Mouse (Mus musculus) limb, embryonic 10.5 days (tissue): ENCODE data around the gene Fbln5. TPM values are rescaled to one million over a fixed set of nuclear protein-coding genes. Genes with fewer than 3 reads are reported as not detected.

Experiments used
- DNase-seq: peaks from one replicate; pipeline ENCODE4 v3.0.0-alpha.2; 2017; ENCODE audit warnings: low spot score
- H3K27ac ChIP-seq: fragments of 300-500 bp; sonication (generic); 2 replicates; pipeline ENCODE4 v1.5.1; 2016; ENCODE audit warnings: mild to moderate bottlenecking
- H3K27me3 ChIP-seq: fragments of 300-500 bp; sonication (generic); 2 replicates; pipeline ENCODE4 v1.6.1; 2016; ENCODE audit warnings: low read depth, mild to moderate bottlenecking; ENCODE audit not compliant: poor library complexity, severe bottlenecking
- H3K36me3 ChIP-seq: fragments of 300-500 bp; sonication (generic); 2 replicates; pipeline ENCODE4 v1.6.1; 2016; ENCODE audit warnings: mild to moderate bottlenecking, moderate library complexity
- H3K4me1 ChIP-seq: fragments of 300-500 bp; sonication (generic); 2 replicates; pipeline ENCODE4 v1.6.1; 2016
- H3K4me3 ChIP-seq: fragments of 300-500 bp; sonication (generic); 2 replicates; pipeline ENCODE4 v1.5.1; 2016; ENCODE audit warnings: mild to moderate bottlenecking, moderate library complexity
- H3K9me3 ChIP-seq: fragments of 300-500 bp; sonication (generic); replicated peaks from 2 replicates; pipeline ENCODE4 v1.6.1; 2016; ENCODE audit warnings: mild to moderate bottlenecking
- WGBS: fragments of 180-500 bp; shearing (Covaris S2); methylation state at CpG from one replicate; pipeline ENCODE4 v1.1.7; 2016; 5-methylcytosine and 5-hydroxymethylcytosine counted together
- polyA plus RNA-seq: library from polyadenylated mRNA; unstranded; fragments of >200 nt; fragmentation: Nextera tagmentation; extraction: Ambion mirVana; gene quantifications from 2 replicates; pipeline ENCODE4 v1.2.1, GENCODE M21; 2016

The Fbln5 gene
- polyA plus RNA-seq = 10.5 and 16.1 TPM in 2 replicates

DNA sequence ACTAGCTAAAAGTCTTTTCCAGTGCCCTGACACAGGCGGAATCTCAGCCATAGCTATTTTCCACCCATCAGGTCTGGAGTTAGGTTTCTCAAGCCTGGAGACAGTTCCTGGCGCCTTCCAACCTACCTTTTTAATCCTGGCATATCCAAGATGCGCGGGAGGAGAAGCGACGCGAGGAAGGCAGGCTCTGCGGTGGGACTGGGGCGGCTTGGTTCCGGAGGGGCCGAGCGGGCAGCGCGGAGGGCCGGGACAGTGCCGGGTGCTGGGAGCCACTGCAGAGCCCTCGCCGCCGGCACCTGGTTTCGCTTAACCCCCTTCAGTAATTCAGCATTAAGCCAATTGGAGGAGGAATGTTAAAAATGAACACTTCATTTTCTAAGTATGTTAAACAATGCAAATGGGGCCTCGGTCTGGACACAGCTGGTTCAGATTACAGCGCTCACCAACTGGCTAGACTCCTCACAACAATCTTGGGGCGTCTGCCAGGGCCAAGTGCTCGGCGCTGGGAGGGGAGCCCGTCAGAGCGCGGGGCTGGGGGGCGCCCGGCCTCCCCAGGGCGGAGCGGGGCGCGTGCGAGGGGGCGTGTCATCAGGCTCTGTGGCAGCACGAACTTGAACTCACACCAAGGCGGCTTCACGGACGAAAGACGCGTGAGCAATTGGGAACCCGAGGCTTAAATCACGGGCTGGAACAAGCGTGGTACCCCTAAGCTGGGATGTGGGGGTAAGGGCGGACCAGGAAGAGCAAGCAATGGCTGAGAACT lies at the start of gene Fbln5:
Gene Fbln5 (minus strand): TSS at position 448 of the 763 bp plus-strand sequence.
- DNase-seq = peak; percentile 83
- no peaks in the 10 kb centered on the region for H3K36me3 ChIP-seq

DNA sequence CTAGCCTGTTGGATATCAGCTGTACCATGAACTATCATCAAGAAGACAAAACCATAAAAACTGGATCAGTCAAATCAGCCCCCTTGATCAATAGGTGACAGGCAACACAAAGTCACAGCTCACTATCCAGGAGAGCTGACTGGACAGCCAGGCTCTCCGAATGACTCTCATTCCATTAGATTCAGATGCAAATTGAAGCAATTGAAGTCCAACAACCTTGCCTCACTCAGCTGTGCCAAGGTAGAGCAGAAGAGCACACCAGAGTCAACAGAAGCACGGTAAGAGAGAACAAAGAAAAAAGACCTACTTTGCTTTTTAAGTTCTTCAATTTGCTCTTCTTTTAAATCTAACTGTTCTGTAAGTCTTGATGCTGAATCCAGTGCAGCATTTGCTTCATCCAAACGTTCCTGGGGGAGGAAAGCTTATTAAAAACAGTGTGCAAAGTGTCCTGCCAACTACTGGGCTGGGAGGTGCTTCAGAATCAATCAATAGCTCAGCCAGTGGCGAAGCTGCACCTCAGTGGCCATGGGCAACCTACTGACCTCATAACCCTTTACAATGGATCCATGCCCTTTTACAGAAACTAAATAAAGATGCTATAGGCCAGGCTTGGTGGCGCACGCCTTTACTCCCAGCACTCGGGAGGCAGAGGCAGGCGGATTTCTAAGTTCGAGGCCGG lies 43.6 kb upstream of the Fbln5 start:
- Histone ChIP-seq H3K27me3 (no peaks in the 10 kb centered on the region), H3K36me3 (peaks cover 52% of the 10 kb centered on the region), H3K4me1 (no peaks in the 10 kb centered on the region), H3K9me3 (no peaks in the 10 kb centered on the region), H3K27ac (no peak overlapping the region), H3K4me3 (no peak overlapping the region)
- DNase-seq = no peak
- 88% methylated on average over 10 of the region's 10 CpGs for WGBS

More for the DNA sequence above, at the start of gene Fbln5:
- Histone ChIP-seq H3K27me3 (no peaks in the 10 kb centered on the region; the same call in 1 of the 2 replicates), H3K4me3 (peak within 1 kb of the TSS; percentile 60), H3K27ac (peak within 1 kb of the TSS; percentile 88), H3K9me3 (no peaks in the 10 kb centered on the region), H3K4me1 (peaks cover 40% of the 10 kb centered on the region)
- WGBS = 1% methylated on average over 46 of the region's 46 CpGs

DNA sequence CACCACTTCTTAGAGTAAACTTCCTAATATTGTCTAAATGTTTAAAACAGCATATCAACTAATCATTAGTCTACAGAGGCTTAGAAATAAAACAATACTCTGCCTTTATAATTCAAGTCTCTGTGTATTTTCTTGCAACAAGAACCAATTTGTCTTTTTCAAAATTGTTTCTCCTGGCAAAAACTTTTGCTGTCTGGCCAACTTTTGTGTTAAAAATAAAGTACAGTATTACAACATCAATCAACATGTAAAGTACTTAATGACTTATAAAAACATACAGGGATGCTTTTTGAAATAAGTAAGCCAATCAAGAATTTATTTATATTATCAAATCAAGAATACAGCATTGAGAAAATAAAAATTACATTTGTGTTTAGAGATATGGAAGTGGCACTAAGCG lies 41.4 kb upstream of the Fbln5 start:
- Histone ChIP-seq H3K4me3 (no peak overlapping the region), H3K9me3 (no peaks in the 10 kb centered on the region), H3K36me3 (peaks cover 34% of the 10 kb centered on the region), H3K4me1 (no peaks in the 10 kb centered on the region), H3K27ac (no peak overlapping the region), H3K27me3 (no peaks in the 10 kb centered on the region)
- no peak for DNase-seq
- WGBS = 91% methylated on average over 1 of the region's 1 CpGs

DNA sequence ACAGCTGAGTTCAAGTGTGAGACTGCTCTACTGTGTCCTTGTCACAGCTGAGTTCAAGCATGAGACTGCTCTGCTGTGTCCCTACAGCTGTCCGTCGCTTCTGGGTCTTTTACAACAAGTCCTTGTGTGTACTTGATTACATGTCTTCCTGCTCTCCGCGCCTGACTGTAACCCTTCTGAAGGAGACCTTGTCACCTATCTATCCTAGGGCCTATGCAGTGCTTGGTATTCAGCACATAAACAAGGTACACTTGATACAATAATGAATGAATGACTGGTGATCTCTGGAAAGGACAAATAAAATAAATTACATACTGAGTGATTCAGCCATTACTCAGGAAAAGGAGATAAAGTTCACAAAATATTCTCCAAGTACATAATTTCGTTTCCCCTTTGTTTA lies 39.2 kb upstream of the Fbln5 start:
- WGBS = 91% methylated on average over 5 of the region's 5 CpGs
- Histone ChIP-seq H3K9me3 (no peaks in the 10 kb centered on the region), H3K4me1 (no peaks in the 10 kb centered on the region), H3K27ac (no peak overlapping the region), H3K27me3 (no peaks in the 10 kb centered on the region), H3K36me3 (peaks cover 34% of the 10 kb centered on the region), H3K4me3 (no peak overlapping the region)
- no peak for DNase-seq

DNA sequence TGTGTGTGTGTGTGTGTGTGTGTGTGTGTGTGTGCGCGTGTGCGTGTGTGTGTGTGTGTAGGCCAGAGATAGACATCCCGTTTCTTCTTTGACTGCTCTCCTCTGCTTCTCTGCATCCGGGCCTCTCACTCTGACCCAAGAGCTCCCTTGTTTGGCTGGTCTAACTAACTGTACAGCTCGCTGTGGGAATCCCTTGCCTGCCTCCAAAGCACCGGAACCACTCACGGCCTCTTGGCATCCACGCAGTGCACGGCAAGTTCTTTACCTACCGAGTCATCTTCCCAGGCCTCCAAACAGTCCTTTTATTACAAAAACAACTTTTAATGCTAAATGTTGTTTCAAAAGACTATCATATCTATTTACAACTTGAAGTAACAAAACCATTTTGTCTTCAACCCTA lies 35.5 kb upstream of the Fbln5 start:
- no peak for DNase-seq
- H3K27ac ChIP-seq = no peak overlapping the region
- no peak overlapping the region for H3K4me3 ChIP-seq
- H3K9me3 ChIP-seq = no peaks in the 10 kb centered on the region
- WGBS = 92% methylated on average over 11 of the region's 11 CpGs
- peaks cover 13% of the 10 kb centered on the region for H3K36me3 ChIP-seq
- H3K4me1 ChIP-seq = no peaks in the 10 kb centered on the region
- no peaks in the 10 kb centered on the region for H3K27me3 ChIP-seq

DNA sequence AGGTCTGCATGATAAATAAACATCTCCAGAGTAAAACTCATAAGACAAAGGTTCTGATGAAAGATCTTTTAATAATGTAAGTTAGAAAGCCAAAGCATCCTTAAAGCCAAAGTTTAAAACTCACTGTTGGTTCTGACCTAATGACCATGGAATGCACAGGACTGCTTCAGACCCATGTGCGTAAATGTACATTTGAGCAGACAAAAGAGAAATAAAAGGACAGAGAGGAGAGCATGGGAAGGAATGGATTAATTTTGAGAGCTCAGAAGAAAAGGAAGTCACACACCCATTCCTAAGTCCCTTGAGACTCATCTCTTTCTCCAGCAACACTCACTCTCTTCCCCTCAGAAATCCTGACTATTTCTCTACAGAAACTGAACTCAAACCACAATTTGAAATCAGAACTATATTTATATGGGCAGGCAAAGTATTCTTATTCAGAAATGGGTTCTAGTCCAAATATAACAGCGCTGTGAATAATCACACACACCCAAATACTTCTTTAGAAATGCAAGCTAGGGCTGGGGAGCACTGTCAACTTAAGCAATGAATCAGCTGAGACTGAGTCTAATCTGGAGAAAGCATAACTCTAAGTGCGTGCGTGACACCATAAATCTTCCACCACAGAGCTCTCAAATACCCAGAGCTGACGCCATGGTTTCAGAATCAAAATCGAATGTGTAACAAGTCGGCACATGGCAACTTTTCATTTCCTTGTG lies 33.1 kb upstream of the Fbln5 start:
- Histone ChIP-seq H3K4me3 (no peak overlapping the region), H3K27ac (no peak overlapping the region), H3K27me3 (no peaks in the 10 kb centered on the region), H3K4me1 (no peaks in the 10 kb centered on the region), H3K36me3 (peaks cover 13% of the 10 kb centered on the region), H3K9me3 (no peaks in the 10 kb centered on the region)
- DNase-seq = no peak
- WGBS = 93% methylated on average over 7 of the region's 7 CpGs

DNA sequence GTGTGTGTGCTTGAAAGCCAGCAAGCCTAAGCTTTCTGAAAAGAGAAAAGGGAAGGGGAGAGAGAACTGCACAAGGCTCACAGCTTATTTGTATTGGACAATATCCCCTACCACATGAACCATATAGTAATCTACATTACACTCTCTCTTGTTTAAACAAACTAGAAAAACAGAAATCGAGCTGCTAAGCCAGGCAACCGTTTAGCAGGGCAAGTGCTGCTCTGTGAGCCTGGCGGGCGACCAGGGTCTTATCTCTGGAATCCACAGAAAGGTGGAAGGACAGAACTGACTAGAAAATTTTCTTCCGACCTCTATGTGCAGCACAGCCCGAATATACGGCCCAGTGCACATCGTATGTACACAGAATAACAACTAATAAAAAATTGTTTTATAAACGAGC lies 32.5 kb upstream of the Fbln5 start:
- DNase-seq = no peak
- Histone ChIP-seq H3K4me1 (no peaks in the 10 kb centered on the region), H3K36me3 (peaks cover 17% of the 10 kb centered on the region), H3K4me3 (no peak overlapping the region), H3K27me3 (no peaks in the 10 kb centered on the region), H3K9me3 (no peaks in the 10 kb centered on the region), H3K27ac (no peak overlapping the region)
- WGBS = 92% methylated on average over 9 of the region's 9 CpGs

DNA sequence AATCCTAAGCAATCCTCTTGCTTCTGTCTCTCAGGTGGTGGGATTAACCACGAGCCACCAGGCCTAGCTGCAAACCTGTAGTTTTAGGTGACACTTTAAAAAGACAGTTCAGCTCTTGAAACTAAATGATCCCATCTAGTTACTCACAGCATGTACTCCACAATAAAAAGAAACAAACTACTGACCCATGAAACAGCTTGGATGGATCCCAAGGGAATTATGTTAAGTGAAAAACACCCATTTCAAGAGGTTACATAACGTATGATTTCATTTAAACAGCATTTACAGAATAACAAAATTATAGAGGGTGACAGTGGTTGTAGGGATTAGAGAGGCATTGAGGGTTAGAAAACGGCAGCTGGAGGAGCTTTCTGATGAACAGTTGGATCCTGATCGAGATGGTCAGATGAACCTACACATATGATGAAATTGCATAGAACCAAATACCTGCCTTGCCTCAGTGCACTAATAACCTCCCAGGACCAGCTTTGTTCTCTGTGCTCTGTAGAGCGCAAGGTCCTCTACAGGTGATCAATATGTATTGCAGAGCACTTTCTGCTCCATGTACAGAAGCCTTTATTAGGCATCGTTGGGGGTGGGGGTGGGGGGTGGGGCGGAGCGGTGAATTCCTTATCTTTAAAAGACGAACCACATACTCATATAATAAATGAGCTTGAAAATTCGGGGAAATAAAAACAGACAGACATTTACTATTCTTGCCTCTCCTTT lies 17.9 kb upstream of the Fbln5 start:
- peaks cover 48% of the 10 kb centered on the region for H3K36me3 ChIP-seq
- no peaks in the 10 kb centered on the region for H3K9me3 ChIP-seq
- no peaks in the 10 kb centered on the region for H3K27me3 ChIP-seq
- no peak overlapping the region for H3K27ac ChIP-seq
- 94% methylated on average over 10 of the region's 10 CpGs for WGBS
- H3K4me3 ChIP-seq = no peak overlapping the region
- peak; percentile 22 for DNase-seq
- H3K4me1 ChIP-seq = no peaks in the 10 kb centered on the region

DNA sequence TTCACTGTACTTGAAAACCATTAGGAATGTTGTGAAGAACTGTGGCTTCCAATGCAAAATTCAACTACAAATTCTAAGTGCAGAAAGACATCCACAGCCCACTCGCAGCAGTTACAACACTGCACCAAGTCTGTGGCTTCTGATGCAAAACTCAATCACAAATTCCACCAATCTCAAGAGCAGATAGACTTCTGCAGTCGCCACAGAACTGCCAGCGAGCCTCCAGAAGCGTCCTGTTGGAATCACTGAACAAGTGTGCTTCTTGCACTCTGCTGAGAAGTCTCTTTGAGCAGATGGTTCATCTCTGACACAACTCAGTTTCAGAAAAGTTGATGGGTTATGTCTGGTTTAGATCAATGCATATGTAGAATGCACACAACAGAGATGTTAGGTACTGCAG lies 15.9 kb upstream of the Fbln5 start:
- DNase-seq = peak; percentile 10
- 93% methylated on average over 4 of the region's 4 CpGs for WGBS
- H3K4me1 ChIP-seq = peaks cover 4% of the 10 kb centered on the region
- peaks cover 48% of the 10 kb centered on the region for H3K36me3 ChIP-seq
- H3K27ac ChIP-seq = no peak overlapping the region
- no peaks in the 10 kb centered on the region for H3K9me3 ChIP-seq
- no peaks in the 10 kb centered on the region for H3K27me3 ChIP-seq
- H3K4me3 ChIP-seq = no peak overlapping the region

DNA sequence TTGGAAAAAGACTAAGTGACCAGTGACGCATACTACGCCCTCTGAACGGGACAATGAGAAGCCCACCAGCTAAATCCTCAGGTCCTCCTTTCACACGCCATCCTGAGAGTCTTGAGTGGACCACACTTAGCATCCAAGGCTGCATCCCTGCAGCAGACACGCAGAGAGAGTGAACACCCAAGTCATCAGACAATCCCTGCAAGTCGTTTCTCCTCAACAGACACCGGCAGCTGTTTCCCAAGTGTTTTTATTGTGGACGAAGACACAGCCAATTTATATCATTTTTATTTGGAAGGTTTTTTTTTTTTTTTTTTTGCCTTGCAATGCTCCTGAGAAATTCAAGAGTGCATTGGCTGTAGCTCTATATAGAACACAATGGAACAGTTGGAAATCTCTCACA lies 14.9 kb upstream of the Fbln5 start:
- 92% methylated on average over 8 of the region's 8 CpGs for WGBS
- no peak for DNase-seq
- Histone ChIP-seq H3K4me1 (peaks cover 4% of the 10 kb centered on the region), H3K4me3 (no peak overlapping the region), H3K27ac (no peak overlapping the region), H3K27me3 (no peaks in the 10 kb centered on the region), H3K9me3 (no peaks in the 10 kb centered on the region), H3K36me3 (peaks cover 44% of the 10 kb centered on the region)

DNA sequence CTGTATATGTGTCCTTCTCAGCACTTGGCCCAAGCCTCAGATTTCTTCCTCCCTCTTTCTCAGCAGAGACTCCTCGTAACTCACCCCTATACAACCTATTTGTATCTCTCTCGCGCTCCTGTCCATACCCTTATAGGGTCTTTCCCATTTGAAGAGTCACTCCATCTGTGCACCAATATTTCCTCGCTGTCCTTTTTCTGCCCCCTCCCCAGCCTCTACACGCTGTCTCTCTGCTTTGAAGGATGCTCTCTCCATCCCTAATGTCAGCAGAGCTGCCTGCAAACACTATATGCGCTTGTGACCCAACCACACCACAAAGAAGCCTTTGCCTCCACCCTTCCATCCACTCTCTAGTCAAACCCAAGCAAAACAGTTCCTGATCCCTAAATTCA lies 14.3 kb upstream of the Fbln5 start:
- Histone ChIP-seq H3K36me3 (peaks cover 39% of the 10 kb centered on the region), H3K27ac (no peak overlapping the region), H3K4me1 (peaks cover 4% of the 10 kb centered on the region), H3K4me3 (no peak overlapping the region), H3K27me3 (no peaks in the 10 kb centered on the region), H3K9me3 (no peaks in the 10 kb centered on the region)
- WGBS = 92% methylated on average over 6 of the region's 6 CpGs
- no peak for DNase-seq

DNA sequence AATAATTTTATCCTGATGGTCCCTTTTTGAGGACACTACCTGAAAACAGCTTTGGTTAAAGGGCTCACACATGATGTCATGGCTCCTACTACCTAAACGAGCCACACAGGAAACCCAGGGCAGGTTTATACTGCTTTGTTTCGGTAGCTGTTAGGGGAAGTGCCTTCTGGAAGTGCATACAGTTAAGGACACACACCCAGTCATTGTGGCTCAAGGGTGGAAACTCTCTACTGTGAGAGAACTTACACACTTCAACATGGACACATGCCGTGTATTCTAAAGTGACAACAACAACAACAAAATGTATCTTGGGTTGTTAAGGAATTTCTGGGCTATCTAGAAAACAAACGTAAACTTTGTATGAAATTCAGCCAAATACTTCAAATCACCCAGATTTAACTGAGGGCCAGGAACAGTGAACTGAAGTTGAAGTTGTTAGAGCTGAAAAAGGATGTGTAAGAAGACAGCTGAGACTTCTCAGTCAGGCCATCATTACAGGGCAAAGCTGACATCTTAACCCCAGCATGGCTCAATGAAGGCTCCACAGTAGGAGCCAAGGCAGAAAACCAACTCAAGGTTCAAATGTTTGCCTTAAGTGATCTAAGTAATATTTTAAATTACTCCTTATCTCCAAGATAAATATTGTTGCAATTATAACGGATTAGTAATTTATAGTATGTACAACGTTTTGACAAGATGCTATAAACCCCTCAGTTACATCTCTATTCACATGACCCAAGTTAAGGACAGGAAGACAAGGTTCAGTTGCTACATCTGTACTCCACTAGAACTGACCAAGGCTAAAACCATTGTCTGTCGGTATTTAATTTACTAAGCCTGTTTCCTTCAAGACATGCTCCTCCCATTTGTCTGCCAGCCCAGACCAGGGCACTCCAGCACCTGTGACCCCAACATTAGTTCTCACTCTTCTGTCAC lies 13.6 kb upstream of the Fbln5 start:
- peaks cover 4% of the 10 kb centered on the region for H3K4me1 ChIP-seq
- H3K27me3 ChIP-seq = no peaks in the 10 kb centered on the region
- DNase-seq = no peak
- H3K4me3 ChIP-seq = no peak overlapping the region
- no peak overlapping the region for H3K27ac ChIP-seq
- 85% methylated on average over 7 of the region's 7 CpGs for WGBS
- H3K36me3 ChIP-seq = peaks cover 32% of the 10 kb centered on the region
- H3K9me3 ChIP-seq = no peaks in the 10 kb centered on the region
